Mouse (Mus musculus): ENCODE data around the gene C1qtnf9. TPM values are rescaled to one million over a fixed set of nuclear protein-coding genes. Genes with fewer than 3 reads are reported as not detected.

C1qtnf9 gene
- total RNA-seq, 2 experiments from 2014 or later, result 27.2 to 27.7 TPM

GRCm38 (mm10) chr14:60782121-60782656, 14.3 kb downstream of the C1qtnf9 start:
- no peak for DNase-seq (ENCODE audit: low spot score in 2 of 2)

DNA sequence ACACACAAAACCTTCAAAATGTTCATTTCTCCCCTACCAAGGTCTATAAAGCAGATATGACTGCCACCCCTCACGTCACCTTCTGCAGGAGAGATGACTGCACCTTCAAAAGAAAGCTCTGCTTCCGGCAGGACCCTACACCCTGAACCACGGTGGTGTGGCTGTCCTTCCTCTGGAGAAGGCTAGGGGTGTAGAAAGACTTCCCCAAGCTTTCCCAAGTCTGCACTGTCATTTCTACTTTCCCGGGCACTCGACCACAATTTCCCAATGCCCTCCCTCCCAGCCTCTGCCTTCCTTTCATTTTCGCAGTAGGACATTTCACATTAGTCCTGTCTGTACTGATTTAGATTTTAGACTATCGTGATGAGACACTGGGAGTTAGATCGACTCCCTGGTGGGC, 15.3 kb downstream of the C1qtnf9 start:
- DNase-seq (ENCODE audit: low spot score in 2 of 2), result no peak

- DNase-seq (ENCODE audit: low spot score in 2 of 2), result peak; percentile 52 to 73
These were observed 16.7 kb downstream of the C1qtnf9 start, which contains the start of gene Mipep for GRCm38 (mm10) chr14:60784427-60785315. TSS of gene Mipep (plus strand) at chr14:60784573.

- DNase-seq (ENCODE audit: low spot score in 2 of 2), result peak in 1 of 2 experiments; percentile 26
These were observed 22.2 kb downstream of the C1qtnf9 start for GRCm38 (mm10) chr14:60790103-60790502.

DNA sequence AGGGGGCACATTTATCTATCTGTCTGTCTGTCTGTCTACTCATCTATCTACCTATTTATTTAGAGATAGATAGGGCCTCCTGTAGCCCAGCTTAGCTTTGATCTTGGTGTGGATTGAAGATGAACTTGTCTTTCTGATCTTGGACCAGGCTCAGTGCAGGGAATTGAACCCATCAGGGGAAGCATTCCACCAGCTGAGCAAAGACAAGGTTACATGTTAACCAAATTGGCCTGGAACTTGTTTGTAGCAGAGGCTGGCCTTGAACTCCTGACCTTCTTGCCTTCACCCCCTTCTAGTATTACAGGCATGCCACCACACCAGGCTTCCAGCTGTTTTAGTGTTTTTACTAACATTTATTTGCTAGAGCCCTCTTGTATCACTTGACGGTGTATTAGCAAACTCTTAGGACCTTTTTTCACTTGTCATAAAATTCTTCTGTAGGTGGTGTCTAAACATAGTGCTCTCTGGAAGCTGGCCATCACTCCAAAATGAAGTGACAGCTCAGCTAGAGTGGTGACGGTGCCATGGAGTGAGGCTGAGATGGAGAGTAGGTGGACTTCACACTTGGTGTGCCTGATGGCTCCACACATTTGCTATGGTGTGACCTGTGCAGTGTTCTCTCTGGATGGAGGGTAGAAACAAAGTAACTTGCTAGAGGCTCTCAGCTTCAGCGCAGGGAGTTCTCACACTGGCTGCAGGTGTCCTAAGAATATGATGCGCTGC, 28.8 kb downstream of the C1qtnf9 start:
- DNase-seq (ENCODE audit: low spot score in 2 of 2), result no peak

DNA sequence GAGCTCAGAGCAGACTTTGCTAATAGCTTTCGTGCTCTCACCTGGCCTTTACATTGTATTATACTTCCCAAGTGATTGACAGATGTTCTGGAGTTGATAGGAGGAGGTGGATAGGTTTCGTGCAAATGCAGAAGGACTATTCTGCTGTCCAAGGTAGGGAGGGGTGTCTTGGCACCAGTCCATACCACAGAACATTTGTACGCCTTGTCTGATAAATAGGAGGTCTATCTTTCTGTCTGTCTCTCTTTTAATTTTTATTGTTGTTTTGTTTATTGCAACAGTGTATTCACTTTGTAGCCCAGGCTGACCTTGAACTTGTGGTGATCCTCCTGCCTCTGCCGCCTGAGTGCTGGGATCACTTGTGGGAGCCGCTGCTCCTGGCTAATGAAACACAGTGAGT, 29.7 kb downstream of the C1qtnf9 start:
- no peak for DNase-seq (ENCODE audit: low spot score in 2 of 2)

GRCm38 (mm10) chr14:60798721-60799120, 30.8 kb downstream of the C1qtnf9 start:
- DNase-seq (ENCODE audit: low spot score in 2 of 2), result no peak

GRCm38 (mm10) chr14:60799762-60800728, 32.1 kb downstream of the C1qtnf9 start:
- no peak for DNase-seq (ENCODE audit: low spot score in 2 of 2)

GRCm38 (mm10) chr14:60802026-60802425, 34.1 kb downstream of the C1qtnf9 start:
- DNase-seq (ENCODE audit: low spot score in 2 of 2), result no peak

GRCm38 (mm10) chr14:60804978-60805377, 37.0 kb downstream of the C1qtnf9 start:
- no peak for DNase-seq (ENCODE audit: low spot score in 2 of 2)

- DNase-seq (ENCODE audit: low spot score in 2 of 2), result no peak
These were observed 37.9 kb downstream of the C1qtnf9 start for GRCm38 (mm10) chr14:60805871-60806270.

GRCm38 (mm10) chr14:60806891-60807344, 39.0 kb downstream of the C1qtnf9 start:
- no peak for DNase-seq (ENCODE audit: low spot score in 2 of 2)

DNA sequence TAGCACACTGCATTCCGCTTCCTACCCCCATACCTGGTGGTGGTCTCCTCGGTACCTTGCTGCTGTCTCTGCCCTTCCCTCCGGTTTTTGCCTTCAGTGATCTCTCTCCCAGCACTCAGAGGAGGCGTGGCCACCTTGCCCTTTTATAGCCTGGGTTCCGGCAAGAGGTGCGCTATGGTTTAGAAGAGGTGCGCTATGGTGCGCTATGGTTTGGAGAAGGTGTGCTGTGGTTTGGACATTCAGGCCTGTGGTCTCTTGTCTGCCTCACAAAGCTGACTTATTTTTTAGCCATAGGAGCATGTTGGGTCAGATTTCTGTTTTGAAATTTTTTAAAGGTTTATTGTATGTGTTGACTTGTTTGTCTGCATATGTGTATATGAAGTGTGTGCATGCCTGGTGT, 41.9 kb downstream of the C1qtnf9 start:
- no peak for DNase-seq (ENCODE audit: low spot score in 2 of 2)

GRCm38 (mm10) chr14:60811547-60811946, 43.6 kb downstream of the C1qtnf9 start:
- DNase-seq (ENCODE audit: low spot score in 2 of 2), result no peak

DNA sequence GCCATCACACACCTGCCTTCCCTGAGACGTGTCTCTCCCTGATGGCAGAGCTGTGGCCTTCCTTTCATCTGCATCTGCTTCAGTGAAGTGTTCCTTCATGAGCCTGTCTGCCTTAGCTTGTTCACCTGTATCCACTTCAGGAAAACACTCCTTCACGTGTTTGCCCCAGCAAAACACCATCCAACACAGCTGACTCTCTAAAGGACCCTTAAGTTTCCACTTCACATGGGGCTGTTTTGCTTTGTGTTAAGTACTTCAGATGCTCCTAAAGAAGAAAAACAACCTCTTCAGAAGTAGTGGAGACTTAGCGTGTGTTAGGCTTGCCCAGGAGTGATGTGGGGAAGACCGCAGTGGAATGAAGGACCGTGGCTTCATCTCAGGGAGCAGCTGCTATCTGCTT, 47.2 kb downstream of the C1qtnf9 start:
- no peak for DNase-seq (ENCODE audit: low spot score in 2 of 2)

DNA sequence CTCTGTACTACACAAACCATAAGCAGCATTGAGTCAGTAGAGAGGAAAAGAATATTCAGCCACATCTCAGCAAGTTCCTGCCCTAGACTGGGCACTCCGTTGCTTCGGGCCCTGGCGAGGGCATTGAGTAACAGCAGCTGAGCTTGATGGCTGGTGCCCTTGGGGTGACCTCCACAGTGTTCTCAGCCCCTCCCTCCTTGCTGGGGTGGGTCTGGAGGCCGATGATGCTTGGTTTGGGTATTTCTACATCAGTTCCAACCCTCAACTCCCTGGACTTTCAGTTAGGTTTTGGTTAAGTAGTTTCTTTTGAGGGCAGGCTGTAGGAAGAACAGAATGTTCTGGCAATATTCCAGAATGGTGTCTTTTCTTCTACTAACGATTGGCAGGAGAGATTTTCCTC, 50.1 kb downstream of the C1qtnf9 start:
- DNase-seq (ENCODE audit: low spot score in 2 of 2), result no peak

DNA sequence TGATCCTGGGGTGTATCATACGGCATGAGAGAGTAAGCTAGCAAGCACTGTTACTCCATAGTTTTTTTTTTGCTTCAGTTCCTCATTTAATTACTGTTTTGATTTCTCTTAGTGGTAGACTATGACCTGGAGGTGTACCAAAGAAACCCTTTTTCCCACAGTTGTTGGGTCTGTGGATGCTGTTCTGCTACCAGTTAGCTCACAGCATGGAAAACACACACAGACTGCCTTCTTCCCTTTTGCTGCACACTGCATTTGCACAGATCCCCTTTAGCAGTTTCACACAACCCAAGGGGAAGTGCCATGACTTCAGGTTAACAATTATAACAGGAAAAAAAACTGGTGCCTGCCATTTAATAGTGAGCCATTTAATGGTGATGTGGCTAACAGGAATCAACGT, 62.2 kb downstream of the C1qtnf9 start:
- no peak for DNase-seq (ENCODE audit: low spot score in 2 of 2)

All from gastrocnemius, postnatal 4 days (tissue).